In genomic region chr6:85137217-85138035, GRCm38 (mm10) we compare ENCODE assay signal across 8 mouse cellular contexts. TPM values are rescaled to one million over a fixed set of nuclear protein-coding genes. Genes with fewer than 3 reads are reported as not detected.
DNase-seq lines count a peak whose midpoint lies in the region; ATAC-seq lines count a peak whose summit lies in the region.

TSS of gene Spr (minus strand) at chr6:85137766.

- H3K4me2 ChIP-seq in hindbrain, embryonic 12.5 days (replicated peaks): peak within 1 kb of the TSS; percentile 64

- no peaks in the 10 kb centered on the region for H3K9me3 ChIP-seq in hindbrain, embryonic 12.5 days (replicated peaks)

- WGBS in hindbrain, embryonic 12.5 days: under 1% methylated on average over 49 of the region's 49 CpGs

- peak within 1 kb of the TSS; percentile 83 for H3K27ac ChIP-seq in hindbrain, embryonic 12.5 days

- H3K27me3 ChIP-seq in hindbrain, embryonic 12.5 days: no peaks in the 10 kb centered on the region

- peak within 1 kb of the TSS; percentile 73 for H3K4me3 ChIP-seq in hindbrain, embryonic 12.5 days

- 0 out of 2 replicates have a peak, but pooled peaks cover 6% of the 10 kb centered on the region for H3K36me3 ChIP-seq in hindbrain, embryonic 12.5 days

- H3K9ac ChIP-seq in hindbrain, embryonic 12.5 days: peak within 1 kb of the TSS; percentile 70

- DNase-seq in Muller cell, postnatal 12 days (ENCODE audit: inconsistent ontology term): peak; percentile 91
- DNase-seq in cerebellum, adult 9-11 months: peak; percentile 87
- peak; percentile 56 to 83 for DNase-seq in frontal cortex, postnatal 10 days (ENCODE audit: low spot score in 2 of 2)
- DNase-seq in layer of hippocampus, postnatal 14 days (ENCODE audit: low spot score in 2 of 2): peak; percentile 88 to 91
- peak; percentile 94 for DNase-seq in lung, postnatal 14 days
- DNase-seq in retina, adult 2 months (ENCODE audit: low read depth, low spot score): peak; percentile 68
- peak; percentile 85 to 86 for DNase-seq in thymus, postnatal 36 days

- peak; percentile 93 for ATAC-seq in hindbrain, embryonic 12.5 days (ENCODE audit: low FRiP score)

- peaks cover 5% of the 10 kb centered on the region for H3K4me1 ChIP-seq in hindbrain, embryonic 12.5 days

RNA-seq across cellular contexts. Expression of gene Spr, which starts in this region (rescaled TPM):
- 23.3 and 31.2 TPM in 2 replicates for polyA plus RNA-seq in hindbrain, embryonic 12.5 days (2016; fragmentation: Nextera tagmentation; extraction: Ambion mirVana)
- 10 to 100 TPM; 42.1 to 49.3 TPM for total RNA-seq in layer of hippocampus, postnatal 14 days (2021)

Comparison
In these comparisons a context has a peak if more than half of its experiments do, and no peak if none do; other contexts are left out.
1. Peak in every context shown above with its lines: DNase-seq, ATAC-seq, H3K4me3 ChIP-seq and H3K27ac ChIP-seq.